Mouse (Mus musculus): ENCODE results near the gene Anapc5. TPM values are rescaled to one million over a fixed set of nuclear protein-coding genes. Genes with fewer than 3 reads are reported as not detected.

The Anapc5 gene
- polyA plus RNA-seq, 1 experiment: 69.4 TPM

GRCm38 (mm10) chr5:122754477-122754876 lies 66.7 kb downstream of the Anapc5 start:
- H3K36me3 ChIP-seq (replicated peaks; ENCODE audit: low read length): peaks cover 95% of the 10 kb centered on the region
- H3K4me1 ChIP-seq: 0 out of 2 replicates have a peak, but pooled peaks cover 3% of the 10 kb centered on the region
- no peak for TF ChIP-seq FLI1 (IDR thresholded peaks at IDR 0.05; ENCODE audit: low read length)
- TF ChIP-seq GATA1 (IDR thresholded peaks at IDR 0.05; ENCODE audit: borderline replicate concordance, low read length): no peak
- no peak overlapping the region for H3K4me3 ChIP-seq (replicated peaks)
- H3K9me3 ChIP-seq: 0 out of 2 replicates have a peak, but pooled peaks cover 3% of the 10 kb centered on the region
- H3K27me3 ChIP-seq (replicated peaks): no peaks in the 10 kb centered on the region

- no peak overlapping the region for H3K4me3 ChIP-seq (replicated peaks)
- no peaks in the 10 kb centered on the region for H3K9me3 ChIP-seq
- no peak for TF ChIP-seq GATA1 (IDR thresholded peaks at IDR 0.05; ENCODE audit: borderline replicate concordance, low read length)
- TF ChIP-seq FLI1 (IDR thresholded peaks at IDR 0.05; ENCODE audit: low read length): no peak
- no peaks in the 10 kb centered on the region for H3K27me3 ChIP-seq (replicated peaks)
- peaks cover 91% of the 10 kb centered on the region for H3K36me3 ChIP-seq (replicated peaks; ENCODE audit: low read length)
- no peaks in the 10 kb centered on the region for H3K4me1 ChIP-seq
These were observed 73.2 kb downstream of the Anapc5 start for GRCm38 (mm10) chr5:122747950-122748349.

- TF ChIP-seq FLI1 (IDR thresholded peaks at IDR 0.05; ENCODE audit: low read length) (no peak), GATA1 (IDR thresholded peaks at IDR 0.05; ENCODE audit: borderline replicate concordance, low read length) (no peak)
- no peaks in the 10 kb centered on the region for H3K4me1 ChIP-seq
- H3K9me3 ChIP-seq: no peaks in the 10 kb centered on the region
- peaks cover 94% of the 10 kb centered on the region for H3K36me3 ChIP-seq (replicated peaks; ENCODE audit: low read length)
- no peak overlapping the region for H3K4me3 ChIP-seq (replicated peaks)
- no peaks in the 10 kb centered on the region for H3K27me3 ChIP-seq (replicated peaks)
These were observed 77.2 kb downstream of the Anapc5 start for GRCm38 (mm10) chr5:122743880-122744422.

Other genes starting within 250 kb of the Anapc5 start
- not detected in 2 replicates for gene Ift81, start 206.8 kb downstream of the Anapc5 start, polyA plus RNA-seq (2012; ENCODE audit: insufficient read depth, low replicate concordance)
- 2.5 TPM in 1 of 2 replicates, not detected in the other for gene P2rx7, start 177.4 kb downstream of the Anapc5 start, polyA plus RNA-seq (2012; ENCODE audit: insufficient read depth, low replicate concordance)
- gene P2rx4, start 113.8 kb downstream of the Anapc5 start, polyA plus RNA-seq (2012; ENCODE audit: insufficient read depth, low replicate concordance): 13.7 TPM in 1 of 2 replicates, not detected in the other
- gene Camkk2, start 41.9 kb downstream of the Anapc5 start, polyA plus RNA-seq (2012; ENCODE audit: insufficient read depth, low replicate concordance): 17.9 and 22.8 TPM in 2 replicates
- gene Rnf34, start 28.7 kb upstream of the Anapc5 start, polyA plus RNA-seq (2012; ENCODE audit: insufficient read depth, low replicate concordance): 8.3 TPM in 1 of 2 replicates, not detected in the other
- gene Kdm2b, start 168.5 kb upstream of the Anapc5 start, polyA plus RNA-seq (2012; ENCODE audit: insufficient read depth, low replicate concordance): 19.1 and 24.4 TPM in 2 replicates
- 111 and 131 TPM in 2 replicates for gene Orai1, start 193.7 kb upstream of the Anapc5 start, polyA plus RNA-seq (2012; ENCODE audit: insufficient read depth, low replicate concordance)
- gene Morn3, start 225.7 kb upstream of the Anapc5 start, polyA plus RNA-seq (2012; ENCODE audit: insufficient read depth, low replicate concordance): not detected in 2 replicates
- 5.3 and 6.9 TPM in 2 replicates for gene Tmem120b, start 247.1 kb upstream of the Anapc5 start, polyA plus RNA-seq (2012; ENCODE audit: insufficient read depth, low replicate concordance)